Mouse (Mus musculus) liver, embryonic 14.5 days (tissue): Measurements from ENCODE around the gene Ppp1r14a. TPM values are rescaled to one million over a fixed set of nuclear protein-coding genes. Genes with fewer than 3 reads are reported as not detected.

Experiments
- ATAC-seq: fragments of 200-750 bp; cut with Nextera tagmentation; 2 replicates; pipeline ENCODE4 v1.8.0; 2017; ENCODE audit warnings: moderate number of reproducible peaks, mild to moderate bottlenecking, moderate library complexity; ENCODE audit not compliant: insufficient read depth
- DNase-seq, 3 experiments: peaks; one replicate each; pipeline ENCODE4 v3.0.0-alpha.2; 2012 to 2013; ENCODE audit warnings: low read depth in 3 of 3, low spot score in 3 of 3
- H3K27ac ChIP-seq: fragments of 300-500 bp; sonication (generic); 2 replicates; pipeline ENCODE4 v1.5.1; 2014; ENCODE audit warnings: moderate library complexity, mild to moderate bottlenecking, control low read depth, inconsistent platforms
- H3K27me3 ChIP-seq: fragments of 300-500 bp; sonication (generic); 2 replicates; pipeline ENCODE4 v1.6.1; 2014; ENCODE audit warnings: mild to moderate bottlenecking, low read length, moderate library complexity; ENCODE audit not compliant: control insufficient read depth, insufficient read depth
- H3K36me3 ChIP-seq: fragments of 300-500 bp; sonication (generic); replicated peaks from 2 replicates; pipeline ENCODE4 v1.6.1; 2014; ENCODE audit warnings: low read depth; ENCODE audit not compliant: control insufficient read depth, insufficient read depth
- H3K4me1 ChIP-seq, 2 experiments: fragments of 200-500 bp in 1 of 2; fragments of 300-500 bp in 1 of 2; sonication (generic) in 1 of 2; replicated peaks; 2 replicates each; pipeline ENCODE4 v1.6.1; 2012 to 2014; ENCODE audit warnings: antibody characterized with exemption in 1 of 2, inconsistent platforms in 1 of 2, low read length in 1 of 2; ENCODE audit not compliant: control insufficient read depth in 2 of 2, insufficient read depth in 2 of 2
- H3K4me2 ChIP-seq: fragments of 300-500 bp; sonication (generic); 2 replicates; pipeline ENCODE4 v1.6.1; 2014; ENCODE audit warnings: low read depth, mild to moderate bottlenecking, control low read depth, moderate library complexity
- H3K4me3 ChIP-seq, 2 experiments: fragments of 200-500 bp in 1 of 2; fragments of 300-500 bp in 1 of 2; sonication (generic) in 1 of 2; 2 replicates each; pipeline ENCODE4 v1.5.1; 2012 to 2014; ENCODE audit warnings: low read depth in 2 of 2, low read length in 2 of 2, mild to moderate bottlenecking in 2 of 2, control low read depth in 1 of 2, inconsistent platforms in 1 of 2, moderate library complexity in 1 of 2; ENCODE audit not compliant: insufficient read depth in 1 of 2
- H3K9ac ChIP-seq: fragments of 300-500 bp; sonication (generic); replicated peaks from 2 replicates; pipeline ENCODE4 v1.6.1; 2014; ENCODE audit warnings: mild to moderate bottlenecking, control low read depth, moderate library complexity
- H3K9me3 ChIP-seq: fragments of 300-500 bp; sonication (generic); 2 replicates; pipeline ENCODE4 v1.6.1; 2016; ENCODE audit warnings: low read length, mixed read lengths; ENCODE audit not compliant: control insufficient read depth
- CTCF ChIP-seq: IDR thresholded peaks from 2 replicates; pipeline ENCODE4 v1.5.1; 2016; ENCODE audit warnings: antibody characterized with exemption, low read depth, control low read depth
- EP300 ChIP-seq: IDR thresholded peaks from 2 replicates; pipeline ENCODE4 v1.6.1; 2016; ENCODE audit warnings: antibody characterized with exemption, low read depth
- WGBS: fragments of 180-500 bp; shearing (Covaris S2); extraction: QIAGEN DNeasy Blood & Tissue Kit; methylation state at CpG from one replicate; pipeline ENCODE4 v1.1.7; 2014; ENCODE audit not compliant: insufficient replicate concordance; 5-methylcytosine and 5-hydroxymethylcytosine counted together
- polyA plus RNA-seq, 2 experiments: library from polyadenylated mRNA; depleted of rRNA in 1 of 2; stranded (reverse) in 1 of 2; unstranded in 1 of 2; fragments of >200 nt; fragmentation: Nextera tagmentation in 1 of 2; extraction: Ambion mirVana in 1 of 2; gene quantifications; 2 replicates each; pipeline versions ENCODE4 v1.2.1 to v1.2.3; 2012 to 2014

Gene Ppp1r14a
- polyA plus RNA-seq, 2 experiments: 2.3 to 2.5 TPM

DNA sequence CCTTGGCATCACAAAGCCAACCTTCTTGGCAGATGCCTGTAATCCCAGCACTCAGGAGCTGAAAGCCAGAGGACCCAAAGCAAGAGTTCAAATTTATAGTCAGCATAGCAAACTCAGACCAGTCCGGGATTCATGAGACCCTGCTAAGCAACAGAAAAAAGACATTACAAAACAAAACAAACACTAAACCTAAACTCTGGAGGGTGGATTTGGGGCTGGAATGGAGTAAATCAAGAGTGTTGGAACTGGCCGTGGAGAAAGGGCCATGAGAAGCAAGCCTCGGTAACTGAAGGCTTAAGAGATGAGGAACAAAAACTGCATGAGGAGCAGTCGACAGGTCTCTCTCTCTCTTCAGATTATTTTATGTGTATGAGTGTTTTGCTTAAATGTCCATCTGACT is 5.2 kb upstream of the Ppp1r14a start:
- H3K9me3 ChIP-seq: no peaks in the 10 kb centered on the region
- H3K36me3 ChIP-seq: no peaks in the 10 kb centered on the region
- no peak for DNase-seq
- 63% methylated on average over 4 of the region's 4 CpGs for WGBS
- H3K27me3 ChIP-seq: peaks cover 6% of the 10 kb centered on the region
- no peak overlapping the region for H3K27ac ChIP-seq
- no peak for ATAC-seq
- no peak for TF ChIP-seq CTCF
- no peak for TF ChIP-seq EP300
- H3K4me3 ChIP-seq: no peak overlapping the region
- peaks cover 0 to 7% of the 10 kb centered on the region in 2 experiments; a peak in 3 of 4 replicates for H3K4me1 ChIP-seq
- H3K4me2 ChIP-seq: no peak overlapping the region
- no peak overlapping the region for H3K9ac ChIP-seq

DNA sequence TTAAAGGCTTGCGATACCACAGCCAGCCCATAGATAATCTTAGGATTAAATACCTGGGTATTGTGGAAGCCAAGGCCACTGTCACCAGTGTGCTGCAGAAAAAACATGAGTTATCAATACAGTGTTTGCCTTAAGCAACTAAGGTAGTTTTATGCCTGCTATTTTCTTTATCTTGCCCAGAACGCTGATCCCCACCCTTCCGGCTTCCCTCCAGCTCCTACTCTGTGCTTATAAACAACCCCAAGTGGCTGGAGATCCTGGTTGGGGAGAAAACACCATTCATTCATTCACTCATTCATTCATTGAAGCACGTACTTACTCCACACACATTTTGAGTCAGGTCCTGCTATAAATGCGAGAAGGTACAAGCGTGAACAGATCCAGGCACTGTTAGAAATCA is 4.6 kb upstream of the Ppp1r14a start:
- no peak overlapping the region for H3K4me2 ChIP-seq
- no peaks in the 10 kb centered on the region for H3K9me3 ChIP-seq
- H3K9ac ChIP-seq: no peak overlapping the region
- WGBS: 68% methylated on average over 6 of the region's 6 CpGs
- no peak overlapping the region for H3K27ac ChIP-seq
- H3K4me1 ChIP-seq: peaks cover 0 to 7% of the 10 kb centered on the region in 2 experiments; a peak in 3 of 4 replicates
- no peak for DNase-seq
- H3K36me3 ChIP-seq: no peaks in the 10 kb centered on the region
- no peak for ATAC-seq
- H3K27me3 ChIP-seq: peaks cover 11% of the 10 kb centered on the region
- H3K4me3 ChIP-seq: no peak overlapping the region
- TF ChIP-seq CTCF (no peak), EP300 (no peak)

DNA sequence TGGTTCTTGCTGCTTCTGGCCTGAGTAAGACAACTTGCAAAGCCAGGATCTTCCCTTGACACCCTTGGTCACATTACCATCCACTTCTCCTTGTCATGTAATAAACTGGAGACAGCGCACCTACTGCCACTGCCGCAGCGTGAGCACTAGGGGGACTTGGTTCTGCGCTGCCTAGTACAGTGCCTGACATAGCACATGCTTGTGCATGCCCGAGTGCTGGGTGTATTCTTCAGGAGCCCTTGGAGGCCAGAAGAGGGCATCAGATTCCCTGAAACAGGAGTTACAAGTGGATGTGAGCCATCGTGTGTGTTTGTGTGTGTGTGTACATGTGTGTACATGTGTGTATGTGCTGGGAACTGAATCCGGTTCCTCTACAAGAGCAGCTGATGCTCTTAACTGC is 1.6 kb upstream of the Ppp1r14a start:
- no peak for ATAC-seq
- Histone ChIP-seq H3K27ac (no peak overlapping the region), H3K36me3 (no peaks in the 10 kb centered on the region), H3K4me2 (no peak overlapping the region), H3K4me1 (peaks cover 0 to 2% of the 10 kb centered on the region in 2 experiments; a peak in 1 of 4 replicates), H3K9me3 (no peaks in the 10 kb centered on the region), H3K9ac (no peak overlapping the region), H3K27me3 (peaks cover 6% of the 10 kb centered on the region; the same call in 1 of the 2 replicates), H3K4me3 (no peak overlapping the region)
- DNase-seq: no peak
- peak; percentile 15; the same call in 1 of the 2 replicates for TF ChIP-seq CTCF
- TF ChIP-seq EP300: no peak
- WGBS: 69% methylated on average over 7 of the region's 7 CpGs

DNA sequence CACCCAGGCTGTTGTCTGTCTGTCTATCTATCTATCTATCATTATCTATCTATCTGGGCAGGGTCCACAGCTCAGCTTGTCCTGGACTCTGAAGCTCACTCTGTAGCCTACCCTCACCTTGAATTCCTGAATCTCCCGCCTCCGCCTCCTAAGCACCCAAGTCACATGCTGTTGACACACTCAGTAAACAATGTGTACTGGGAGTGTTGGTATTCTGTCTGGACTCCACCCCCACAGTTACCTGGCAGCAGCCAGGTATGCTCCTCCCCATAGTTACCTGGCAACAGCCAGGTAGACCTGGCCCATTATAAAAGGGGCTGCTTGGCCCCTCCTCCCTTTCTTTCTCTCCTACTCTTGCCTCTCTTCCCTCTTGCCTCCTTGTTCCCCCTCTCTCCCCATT is 1.0 kb upstream of the Ppp1r14a start:
- TF ChIP-seq CTCF (no peak), EP300 (no peak)

DNA sequence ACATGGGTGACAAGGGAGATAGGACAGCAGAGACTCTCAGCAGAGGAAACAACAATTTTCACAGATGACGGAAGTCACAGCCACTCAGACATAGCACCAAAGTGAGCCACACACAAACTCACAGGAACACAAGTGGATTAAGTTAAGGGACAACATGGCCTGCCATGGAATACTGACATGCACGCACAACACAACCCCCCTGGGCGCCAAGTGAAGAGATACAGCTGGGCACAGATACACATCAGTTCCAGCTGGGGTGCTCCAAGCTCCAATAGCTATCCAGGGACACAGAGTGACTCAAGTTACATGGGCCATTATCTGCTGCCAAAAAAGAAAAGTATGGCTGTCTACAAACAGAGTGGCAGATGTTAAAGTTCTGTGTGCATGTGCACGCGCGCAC is 748 bp downstream of the Ppp1r14a start:
- no peak for TF ChIP-seq CTCF
- TF ChIP-seq EP300: no peak
- Histone ChIP-seq H3K9me3 (no peaks in the 10 kb centered on the region), H3K27me3 (peaks cover 6% of the 10 kb centered on the region; the same call in 1 of the 2 replicates), H3K27ac (no peak overlapping the region), H3K9ac (no peak overlapping the region), H3K4me1 (peaks cover 0 to 7% of the 10 kb centered on the region in 2 experiments; a peak in 1 of 4 replicates), H3K4me3 (no peak overlapping the region), H3K36me3 (no peaks in the 10 kb centered on the region), H3K4me2 (no peak overlapping the region)
- DNase-seq (no peak), ATAC-seq (no peak)
- WGBS: 79% methylated on average over 6 of the region's 6 CpGs

More for the DNA sequence above, 1.0 kb upstream of the Ppp1r14a start:
- Histone ChIP-seq H3K4me1 (peaks cover 0 to 7% of the 10 kb centered on the region in 2 experiments; a peak in 1 of 4 replicates), H3K4me3 (no peak overlapping the region), H3K9me3 (no peaks in the 10 kb centered on the region), H3K9ac (no peak overlapping the region), H3K36me3 (no peaks in the 10 kb centered on the region), H3K4me2 (no peak overlapping the region), H3K27ac (no peak overlapping the region), H3K27me3 (peaks cover 6% of the 10 kb centered on the region; the same call in 1 of the 2 replicates)
- DNase-seq (no peak), ATAC-seq (no peak)
- 74% methylated on average over 2 of the region's 2 CpGs for WGBS
